In genomic region chr7:119484154-119484553, GRCm38 (mm10) we compare ENCODE assay signal across 28 mouse cellular contexts. TPM values are rescaled to one million over a fixed set of nuclear protein-coding genes. Genes with fewer than 3 reads are reported as not detected.
"Had no signal": no experiment of that assay in that cellular context is flagged by ENCODE, and none has a peak within 500 bp of the region (broad histone marks: within the 10 kb centered on the region; RNA-seq: fewer than 3 reads in every experiment).

No protein-coding gene starts in this region.

- H3K4me1 ChIP-seq: limb, embryonic 12.5 days; limb, embryonic 15.5 days; midbrain, embryonic 12.5 days; midbrain, embryonic 15.5 days; neural tube, embryonic 13.5 days; stomach, embryonic 15.5 days had no signal

- H3K27ac ChIP-seq: left cerebral cortex, adult 2 months; limb, embryonic 12.5 days; limb, embryonic 15.5 days; liver, embryonic 14.5 days; macrophage; midbrain, embryonic 12.5 days; midbrain, embryonic 15.5 days; neural tube, embryonic 13.5 days; stomach, embryonic 15.5 days had no signal

- H3K4me3 ChIP-seq: left cerebral cortex, adult 2 months; limb, embryonic 12.5 days; limb, embryonic 15.5 days; midbrain, embryonic 12.5 days; midbrain, embryonic 15.5 days; myocyte; neural tube, embryonic 13.5 days; stomach, embryonic 15.5 days had no signal

- DNase-seq: layer of hippocampus, postnatal 36 days; left cerebral cortex, postnatal 4 days; liver, postnatal 0 days; lung, embryonic 14.5 days; retina, postnatal 1 day; right cerebral cortex, postnatal 25 days; spleen, adult 18-20 months; thymus, postnatal 25 days had no signal

- H3K36me3 ChIP-seq: limb, embryonic 12.5 days; limb, embryonic 15.5 days; midbrain, embryonic 12.5 days; midbrain, embryonic 15.5 days; neural tube, embryonic 13.5 days; stomach, embryonic 15.5 days had no signal

- H3K4me2 ChIP-seq: limb, embryonic 12.5 days; limb, embryonic 15.5 days; liver, embryonic 11.5 days; lung, embryonic 14.5 days; midbrain, embryonic 12.5 days; midbrain, embryonic 15.5 days; neural tube, embryonic 13.5 days; stomach, embryonic 15.5 days had no signal

- H3K9me3 ChIP-seq: limb, embryonic 12.5 days; limb, embryonic 15.5 days; midbrain, embryonic 12.5 days; midbrain, embryonic 15.5 days; neural tube, embryonic 13.5 days; stomach, embryonic 15.5 days had no signal

- H3K27me3 ChIP-seq: limb, embryonic 12.5 days; limb, embryonic 15.5 days; midbrain, embryonic 12.5 days; midbrain, embryonic 15.5 days; neural tube, embryonic 13.5 days; stomach, embryonic 15.5 days had no signal

- H3K9ac ChIP-seq: limb, embryonic 12.5 days; limb, embryonic 15.5 days; liver, embryonic 14.5 days; liver, postnatal 0 days; lung, embryonic 14.5 days; midbrain, embryonic 12.5 days; midbrain, embryonic 15.5 days; neural tube, embryonic 13.5 days; stomach, embryonic 15.5 days had no signal

- ATAC-seq: intestine, postnatal 0 days; liver, postnatal 0 days; lung, postnatal 0 days; midbrain, embryonic 15.5 days had no signal

RNA-seq across cellular contexts. Expression of gene Umod, which starts 5.1 kb away (rescaled TPM):
- total RNA-seq: layer of hippocampus, adult 8-10 months; layer of hippocampus, postnatal 10 days; layer of hippocampus, postnatal 36 days; left cerebral cortex, adult 2 months; left cerebral cortex, postnatal 10 days; left cerebral cortex, postnatal 4 days; megakaryocyte, adult 5-6 weeks; neutrophil, adult 5-6 weeks had no signal
- polyA plus RNA-seq: intestine, embryonic 14.5 days; intestine, postnatal 0 days; limb, embryonic 12.5 days; limb, embryonic 15.5 days; liver, embryonic 11.5 days; liver, embryonic 14.5 days; liver, postnatal 0 days; lung, embryonic 14.5 days; lung, postnatal 0 days; macrophage; midbrain, embryonic 12.5 days; midbrain, embryonic 15.5 days; myocyte; neural tube, embryonic 13.5 days; stomach, embryonic 15.5 days had no signal

RNA-seq across cellular contexts. Expression of gene Gp2, which starts 25.1 kb away (rescaled TPM):
- total RNA-seq: layer of hippocampus, postnatal 10 days; layer of hippocampus, postnatal 36 days; left cerebral cortex, adult 2 months; left cerebral cortex, postnatal 10 days; left cerebral cortex, postnatal 4 days; megakaryocyte, adult 5-6 weeks; neutrophil, adult 5-6 weeks had no signal
- polyA plus RNA-seq: intestine, embryonic 14.5 days; limb, embryonic 12.5 days; limb, embryonic 15.5 days; liver, embryonic 11.5 days; liver, embryonic 14.5 days; liver, postnatal 0 days; lung, embryonic 14.5 days; macrophage; midbrain, embryonic 12.5 days; midbrain, embryonic 15.5 days; myocyte; neural tube, embryonic 13.5 days had no signal

RNA-seq across cellular contexts. Expression of gene Acsm5, which starts 35.1 kb away (rescaled TPM):
- total RNA-seq: left cerebral cortex, postnatal 4 days; megakaryocyte, adult 5-6 weeks; neutrophil, adult 5-6 weeks had no signal
- polyA plus RNA-seq: intestine, embryonic 14.5 days; intestine, postnatal 0 days; limb, embryonic 12.5 days; limb, embryonic 15.5 days; liver, embryonic 11.5 days; macrophage; midbrain, embryonic 12.5 days; midbrain, embryonic 15.5 days; myocyte; neural tube, embryonic 13.5 days; thymus, postnatal 0 days had no signal

RNA-seq across cellular contexts. Expression of gene Pdilt, which starts 39.1 kb away (rescaled TPM):
- total RNA-seq: layer of hippocampus, postnatal 10 days; layer of hippocampus, postnatal 36 days; left cerebral cortex, adult 2 months; left cerebral cortex, postnatal 10 days; left cerebral cortex, postnatal 4 days; megakaryocyte, adult 5-6 weeks; neutrophil, adult 5-6 weeks had no signal
- polyA plus RNA-seq: intestine, embryonic 14.5 days; intestine, postnatal 0 days; limb, embryonic 12.5 days; limb, embryonic 15.5 days; liver, embryonic 11.5 days; liver, embryonic 14.5 days; lung, postnatal 0 days; macrophage; midbrain, embryonic 12.5 days; midbrain, embryonic 15.5 days; myocyte; stomach, embryonic 15.5 days; thymus, postnatal 0 days had no signal
